Mouse (Mus musculus): ENCODE data around the gene Catsper4. TPM values are rescaled to one million over a fixed set of nuclear protein-coding genes. Genes with fewer than 3 reads are reported as not detected.

Catsper4 gene
- polyA plus RNA-seq, 1 experiment from 2014 or later: not detected

DNA sequence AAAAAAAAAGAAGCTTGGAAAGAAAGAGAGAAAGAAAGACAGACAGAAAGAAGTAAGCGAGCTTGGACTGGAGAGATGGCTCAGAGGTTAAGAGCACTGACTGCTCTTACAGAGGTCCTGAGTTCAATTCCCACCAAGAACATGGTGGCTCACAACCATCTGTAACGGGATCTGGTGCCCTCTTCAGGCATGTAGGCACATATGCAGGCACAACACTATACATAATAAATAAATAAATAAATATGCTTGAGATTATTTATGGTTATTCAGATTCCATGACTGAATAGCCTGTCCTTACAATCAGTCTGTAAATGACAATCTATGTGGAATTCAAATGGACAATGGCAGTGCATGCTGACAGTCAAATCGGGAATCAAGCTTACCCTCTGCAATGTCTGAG lies 60.3 kb downstream of the Catsper4 start:
- Histone ChIP-seq H3K9me3 (replicated peaks) (no peaks in the 10 kb centered on the region), H3K4me1 (replicated peaks) (peaks cover 21% of the 10 kb centered on the region), H3K9ac (no peak overlapping the region), H3K27ac (no peak overlapping the region), H3K4me3 (no peak overlapping the region), H3K4me2 (no peak overlapping the region), H3K27me3 (no peaks in the 10 kb centered on the region), H3K36me3 (peaks cover 14% of the 10 kb centered on the region)
- ATAC-seq (replicated peaks; ENCODE audit: insufficient number of reproducible peaks, insufficient read depth, low FRiP score, low read depth): no peak
- 87% methylated on average over 3 of the region's 3 CpGs for WGBS

DNA sequence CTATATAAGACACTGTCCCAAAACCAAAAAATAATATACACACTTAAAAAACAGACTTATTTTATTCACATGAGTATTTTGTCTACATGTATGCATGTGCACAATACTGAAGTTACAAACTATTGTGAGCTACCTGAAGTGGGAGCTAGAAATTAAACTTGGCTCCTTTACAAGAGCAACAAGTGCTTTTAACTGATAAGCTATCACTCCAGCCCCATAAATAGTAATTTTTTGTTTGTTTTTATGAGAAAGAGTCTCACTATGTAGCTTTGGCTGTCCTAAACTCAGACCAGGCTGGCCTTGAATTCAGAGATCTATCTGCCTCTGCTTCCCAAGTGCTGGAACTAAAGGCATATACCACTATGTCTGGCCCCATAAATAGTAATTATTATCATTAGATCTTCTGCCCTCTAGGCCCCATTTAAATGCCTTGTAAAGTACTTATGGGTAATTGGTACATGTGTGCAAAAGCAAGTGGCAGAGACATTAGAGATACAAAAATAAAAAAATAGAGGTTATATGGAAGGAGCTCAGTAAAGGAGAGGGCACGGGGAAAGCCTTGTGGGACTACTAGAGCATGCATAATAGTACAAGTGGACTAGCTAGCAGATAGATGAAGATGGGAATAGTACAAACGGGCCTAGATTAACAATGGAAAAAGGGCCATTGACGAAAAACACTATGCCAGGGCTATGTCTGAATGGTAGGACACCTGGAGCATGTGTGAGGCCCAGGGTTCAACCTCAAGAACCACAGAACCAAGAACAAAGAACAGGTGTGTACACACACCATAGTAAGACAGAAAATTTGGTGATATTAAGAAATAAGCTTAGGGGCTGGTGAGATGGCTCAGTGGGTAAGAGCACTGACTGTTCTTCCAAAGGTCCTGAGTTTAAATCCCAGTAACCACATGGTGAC lies 61.4 kb downstream of the Catsper4 start:
- Histone ChIP-seq H3K9me3 (replicated peaks) (no peaks in the 10 kb centered on the region), H3K4me1 (replicated peaks) (peaks cover 19% of the 10 kb centered on the region), H3K27me3 (no peaks in the 10 kb centered on the region), H3K9ac (no peak overlapping the region), H3K4me3 (no peak overlapping the region), H3K4me2 (no peak overlapping the region), H3K27ac (peak overlapping the region; percentile 54; the same call in 1 of the 2 replicates), H3K36me3 (peaks cover 14% of the 10 kb centered on the region)
- WGBS: 72% methylated on average over 3 of the region's 3 CpGs
- ATAC-seq (replicated peaks; ENCODE audit: insufficient number of reproducible peaks, insufficient read depth, low FRiP score, low read depth): no peak

DNA sequence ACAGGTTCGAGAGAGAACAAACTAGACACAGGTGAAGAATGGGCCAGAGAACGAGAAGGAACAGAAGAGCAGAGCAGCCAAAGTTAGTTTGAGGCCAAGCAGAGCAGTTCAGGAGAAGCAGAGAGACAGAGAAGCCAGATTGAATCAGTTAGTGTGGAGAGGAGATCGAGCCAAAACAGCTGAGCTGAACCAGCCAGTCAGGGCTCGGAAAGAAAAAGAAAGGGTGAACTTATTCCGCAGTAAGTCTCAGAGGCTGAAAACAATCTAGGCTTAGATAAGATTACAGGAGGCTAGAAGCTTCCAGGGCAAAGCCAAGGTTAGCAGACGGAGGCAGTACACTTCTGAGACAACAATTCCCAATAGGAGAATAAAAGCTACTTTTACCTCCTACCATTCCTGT lies 62.2 kb downstream of the Catsper4 start:
- WGBS: 18% methylated on average over 6 of the region's 6 CpGs
- Histone ChIP-seq H3K9ac (no peak overlapping the region), H3K27ac (peak overlapping the region; percentile 54), H3K4me1 (replicated peaks) (peaks cover 19% of the 10 kb centered on the region), H3K36me3 (peaks cover 7% of the 10 kb centered on the region), H3K4me2 (no peak overlapping the region), H3K27me3 (no peaks in the 10 kb centered on the region), H3K4me3 (no peak overlapping the region), H3K9me3 (replicated peaks) (no peaks in the 10 kb centered on the region)
- no peak for ATAC-seq (replicated peaks; ENCODE audit: insufficient number of reproducible peaks, insufficient read depth, low FRiP score, low read depth)

DNA sequence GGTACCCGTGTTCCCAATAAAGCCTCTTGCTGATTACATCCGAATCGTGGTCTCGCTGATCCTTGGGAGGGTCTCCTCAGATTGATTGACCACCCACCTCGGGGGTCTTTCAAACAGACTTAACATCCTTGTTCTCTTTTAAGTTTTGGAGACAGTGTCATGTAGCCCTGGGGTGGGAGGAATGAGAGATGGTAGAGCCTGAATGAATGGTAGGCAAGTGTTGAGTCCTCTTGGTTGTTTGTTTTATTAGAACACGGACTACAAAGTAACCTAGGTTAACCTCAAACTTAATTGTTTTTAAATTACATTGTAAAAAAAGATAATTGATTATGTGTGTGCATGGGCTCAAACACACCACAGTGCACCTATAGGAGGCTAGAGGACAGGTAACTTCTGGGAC lies 62.6 kb downstream of the Catsper4 start:
- WGBS: 88% methylated on average over 5 of the region's 6 CpGs
- no peaks in the 10 kb centered on the region for H3K27me3 ChIP-seq
- H3K27ac ChIP-seq: peak overlapping the region; percentile 54
- no peak overlapping the region for H3K9ac ChIP-seq
- no peaks in the 10 kb centered on the region for H3K9me3 ChIP-seq (replicated peaks)
- H3K4me3 ChIP-seq: no peak overlapping the region
- ATAC-seq (replicated peaks; ENCODE audit: insufficient number of reproducible peaks, insufficient read depth, low FRiP score, low read depth): no peak
- H3K4me2 ChIP-seq: no peak overlapping the region
- peaks cover 6% of the 10 kb centered on the region for H3K36me3 ChIP-seq
- peaks cover 19% of the 10 kb centered on the region for H3K4me1 ChIP-seq (replicated peaks)

Other genes with a start within 250 kb of the Catsper4 start
- gene Dhdds, start 226.5 kb downstream of the Catsper4 start, polyA plus RNA-seq (2015; fragmentation: Nextera tagmentation; extraction: Ambion mirVana): 31.4 and 35.4 TPM in 2 replicates
- gene Lin28a, start 208.5 kb downstream of the Catsper4 start, polyA plus RNA-seq (2015; fragmentation: Nextera tagmentation; extraction: Ambion mirVana): 0.14 and 0.19 TPM in 2 replicates
- not detected in 2 replicates for gene Zfp683, start 173.5 kb downstream of the Catsper4 start, polyA plus RNA-seq (2015; fragmentation: Nextera tagmentation; extraction: Ambion mirVana)
- gene Crybg2, start 166.6 kb downstream of the Catsper4 start, polyA plus RNA-seq (2015; fragmentation: Nextera tagmentation; extraction: Ambion mirVana): 0.30 and 0.61 TPM in 2 replicates
- gene Cd52, start 132.3 kb downstream of the Catsper4 start, polyA plus RNA-seq (2015; fragmentation: Nextera tagmentation; extraction: Ambion mirVana): 11.6 and 23.8 TPM in 2 replicates
- 1.8 and 3.9 TPM in 2 replicates for gene Ubxn11, start 124.8 kb downstream of the Catsper4 start, polyA plus RNA-seq (2015; fragmentation: Nextera tagmentation; extraction: Ambion mirVana)
- 174 and 239 TPM in 2 replicates for gene Sh3bgrl3, start 98.6 kb downstream of the Catsper4 start, polyA plus RNA-seq (2015; fragmentation: Nextera tagmentation; extraction: Ambion mirVana)
- gene Cep85, start 40.3 kb downstream of the Catsper4 start, polyA plus RNA-seq (2015; fragmentation: Nextera tagmentation; extraction: Ambion mirVana): 38.2 and 42.0 TPM in 2 replicates
- gene Gm7534, start 24.4 kb downstream of the Catsper4 start, polyA plus RNA-seq (2015; fragmentation: Nextera tagmentation; extraction: Ambion mirVana): not detected in 2 replicates
- gene Cnksr1, start 11.0 kb upstream of the Catsper4 start, polyA plus RNA-seq (2015; fragmentation: Nextera tagmentation; extraction: Ambion mirVana): 1.2 and 2.4 TPM in 2 replicates
- gene E130218I03Rik, start 16.3 kb upstream of the Catsper4 start, polyA plus RNA-seq (2015; fragmentation: Nextera tagmentation; extraction: Ambion mirVana): 0.26 and 0.30 TPM in 2 replicates
- gene Zfp593, start 18.2 kb upstream of the Catsper4 start, polyA plus RNA-seq (2015; fragmentation: Nextera tagmentation; extraction: Ambion mirVana): 7.4 and 9.1 TPM in 2 replicates
- not detected in 2 replicates for gene Gm30191, start 19.6 kb upstream of the Catsper4 start, polyA plus RNA-seq (2015; fragmentation: Nextera tagmentation; extraction: Ambion mirVana)
- gene Grrp1, start 26.7 kb upstream of the Catsper4 start, polyA plus RNA-seq (2015; fragmentation: Nextera tagmentation; extraction: Ambion mirVana): 5.0 and 5.1 TPM in 2 replicates
- 11.3 and 14.3 TPM in 2 replicates for gene Pdik1l, start 60.5 kb upstream of the Catsper4 start, polyA plus RNA-seq (2015; fragmentation: Nextera tagmentation; extraction: Ambion mirVana)
- gene Trim63, start 87.7 kb upstream of the Catsper4 start, polyA plus RNA-seq (2015; fragmentation: Nextera tagmentation; extraction: Ambion mirVana): 137 and 156 TPM in 2 replicates
- 0.18 and 0.21 TPM in 2 replicates for gene Slc30a2, start 115.8 kb upstream of the Catsper4 start, polyA plus RNA-seq (2015; fragmentation: Nextera tagmentation; extraction: Ambion mirVana)
- gene Extl1, start 156.5 kb upstream of the Catsper4 start, polyA plus RNA-seq (2015; fragmentation: Nextera tagmentation; extraction: Ambion mirVana): 2.3 and 2.9 TPM in 2 replicates
- 10.3 and 10.6 TPM in 2 replicates for gene Pafah2, start 168.9 kb upstream of the Catsper4 start, polyA plus RNA-seq (2015; fragmentation: Nextera tagmentation; extraction: Ambion mirVana)
- gene Stmn1, start 240.9 kb upstream of the Catsper4 start, polyA plus RNA-seq (2015; fragmentation: Nextera tagmentation; extraction: Ambion mirVana): 947 and 956 TPM in 2 replicates